Mouse (Mus musculus) embryonic facial prominence, embryonic 15.5 days (tissue): Measurements from ENCODE around the gene Sfxn5. TPM values are rescaled to one million over a fixed set of nuclear protein-coding genes. Genes with fewer than 3 reads are reported as not detected.

Experiments
- ATAC-seq: fragments of 200-750 bp; cut with Nextera tagmentation; 2 replicates; pipeline ENCODE4 v1.8.0; 2017; ENCODE audit warnings: low read depth, moderate TSS enrichment; ENCODE audit not compliant: insufficient number of reproducible peaks, low FRiP score, low TSS enrichment
- H3K27ac ChIP-seq: fragments of 300-500 bp; sonication (generic); replicated peaks from 2 replicates; pipeline ENCODE4 v1.5.1; 2015; ENCODE audit warnings: mild to moderate bottlenecking, inconsistent platforms
- H3K27me3 ChIP-seq: fragments of 300-500 bp; sonication (generic); 2 replicates; pipeline ENCODE4 v1.6.1; 2015; ENCODE audit warnings: inconsistent platforms
- H3K36me3 ChIP-seq: fragments of 300-500 bp; sonication (generic); 2 replicates; pipeline ENCODE4 v1.6.1; 2015; ENCODE audit warnings: mild to moderate bottlenecking, inconsistent platforms
- H3K4me1 ChIP-seq: fragments of 300-500 bp; sonication (generic); 2 replicates; pipeline ENCODE4 v1.6.1; 2015; ENCODE audit warnings: inconsistent platforms
- H3K4me2 ChIP-seq: fragments of 300-500 bp; sonication (generic); replicated peaks from 2 replicates; pipeline ENCODE4 v1.6.1; 2015; ENCODE audit warnings: mild to moderate bottlenecking, inconsistent platforms
- H3K4me3 ChIP-seq: fragments of 300-500 bp; sonication (generic); replicated peaks from 2 replicates; pipeline ENCODE4 v1.5.1; 2015; ENCODE audit warnings: mild to moderate bottlenecking, inconsistent platforms
- H3K9ac ChIP-seq: fragments of 300-500 bp; sonication (generic); 2 replicates; pipeline ENCODE4 v1.6.1; 2015; ENCODE audit warnings: inconsistent platforms
- H3K9me3 ChIP-seq: fragments of 300-500 bp; sonication (generic); replicated peaks from 2 replicates; pipeline ENCODE4 v1.6.1; 2016; ENCODE audit warnings: inconsistent platforms
- WGBS: fragments of 180-500 bp; shearing (Covaris S2); methylation state at CpG from one replicate; pipeline ENCODE4 v1.1.7; 2015; 5-methylcytosine and 5-hydroxymethylcytosine counted together
- polyA plus RNA-seq: library from polyadenylated mRNA; unstranded; fragments of >200 nt; fragmentation: Nextera tagmentation; extraction: Ambion mirVana; gene quantifications from 2 replicates; pipeline ENCODE4 v1.2.1, GENCODE M21; 2015

Gene Sfxn5
- polyA plus RNA-seq, 1 experiment from 2014 or later: 8.0 TPM

DNA sequence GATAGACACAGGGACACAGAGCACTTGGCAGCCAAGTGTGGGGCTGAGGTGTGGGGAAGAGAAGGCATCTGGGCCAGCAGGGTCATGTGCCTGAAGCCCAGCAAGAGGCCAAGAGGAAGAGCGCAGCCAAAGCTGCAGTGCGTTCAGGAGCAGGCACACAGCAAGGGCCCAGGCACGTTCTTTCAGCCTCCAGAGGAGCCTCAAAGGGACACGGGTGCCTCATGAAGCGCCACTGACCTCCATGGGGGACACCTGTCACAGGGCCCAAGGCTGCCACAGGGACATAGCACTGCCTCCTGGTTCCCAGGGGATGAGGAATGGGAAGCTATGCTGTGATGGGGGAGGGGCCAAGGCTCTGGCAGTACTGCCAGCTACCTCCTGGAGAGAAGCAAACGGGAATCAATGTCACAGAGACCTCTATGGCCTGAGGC, 82.4 kb downstream of the Sfxn5 start:
- no peak overlapping the region for H3K4me2 ChIP-seq
- ATAC-seq: no peak
- H3K36me3 ChIP-seq: no peaks in the 10 kb centered on the region
- H3K27ac ChIP-seq: no peak overlapping the region
- no peak overlapping the region for H3K4me3 ChIP-seq
- H3K27me3 ChIP-seq: no peaks in the 10 kb centered on the region
- no peaks in the 10 kb centered on the region for H3K9me3 ChIP-seq
- H3K9ac ChIP-seq: no peak overlapping the region
- 36% methylated on average over 6 of the region's 6 CpGs for WGBS
- H3K4me1 ChIP-seq: no peaks in the 10 kb centered on the region; the same call in 1 of the 2 replicates

DNA sequence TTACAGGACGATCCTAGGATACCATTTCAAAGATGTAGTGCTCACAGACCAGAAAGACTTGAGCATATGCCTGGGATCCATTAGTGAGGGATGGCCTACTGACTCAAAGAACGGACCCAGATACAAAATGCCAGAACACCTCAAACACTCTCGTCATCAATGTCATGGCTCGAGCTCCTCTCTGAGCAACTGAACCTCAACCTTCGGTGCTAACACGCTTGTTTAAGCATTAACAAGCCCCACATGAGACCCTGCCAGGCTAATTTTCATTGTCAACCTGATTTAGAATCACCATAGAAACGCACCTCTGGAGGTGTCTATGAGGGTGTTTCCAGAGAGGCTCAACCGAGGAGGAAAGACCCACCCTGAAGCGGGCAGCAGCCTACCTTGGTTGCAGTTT, 83.4 kb downstream of the Sfxn5 start:
- Histone ChIP-seq H3K4me3 (no peak overlapping the region), H3K4me2 (no peak overlapping the region), H3K9ac (no peak overlapping the region), H3K27me3 (no peaks in the 10 kb centered on the region), H3K4me1 (no peaks in the 10 kb centered on the region; the same call in 1 of the 2 replicates), H3K36me3 (no peaks in the 10 kb centered on the region), H3K27ac (no peak overlapping the region), H3K9me3 (no peaks in the 10 kb centered on the region)
- 78% methylated on average over 9 of the region's 9 CpGs for WGBS
- ATAC-seq: no peak

DNA sequence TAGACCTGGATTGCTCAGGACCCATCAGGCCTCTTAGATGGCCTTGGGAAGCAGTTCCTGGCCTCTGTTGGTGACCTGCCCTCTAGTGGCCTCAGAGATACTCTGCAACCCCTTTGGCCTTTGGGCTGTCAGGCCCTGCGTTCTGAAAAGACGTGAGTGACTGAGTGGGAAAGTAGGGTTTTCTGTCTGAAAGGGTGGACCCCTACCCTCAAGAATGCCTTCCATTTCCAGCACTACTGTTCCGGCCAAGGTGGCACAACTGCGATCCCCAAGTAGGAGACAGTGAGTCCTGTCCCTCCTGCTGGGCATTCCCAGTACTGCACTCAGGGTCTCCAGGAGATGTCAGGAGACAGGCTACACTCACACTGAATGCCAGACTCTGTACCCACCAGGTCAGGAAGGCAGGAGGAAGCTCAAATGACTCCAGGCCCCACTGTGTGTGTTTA, 94.2 kb downstream of the Sfxn5 start:
- H3K4me2 ChIP-seq: peak overlapping the region; percentile 35; the same call in 1 of the 2 replicates
- H3K27ac ChIP-seq: no peak overlapping the region
- no peaks in the 10 kb centered on the region for H3K9me3 ChIP-seq
- H3K4me1 ChIP-seq: peaks cover 14% of the 10 kb centered on the region
- H3K9ac ChIP-seq: no peak overlapping the region
- H3K27me3 ChIP-seq: no peaks in the 10 kb centered on the region
- WGBS: 18% methylated on average over 4 of the region's 4 CpGs
- H3K4me3 ChIP-seq: no peak overlapping the region
- H3K36me3 ChIP-seq: no peaks in the 10 kb centered on the region
- no peak for ATAC-seq

DNA sequence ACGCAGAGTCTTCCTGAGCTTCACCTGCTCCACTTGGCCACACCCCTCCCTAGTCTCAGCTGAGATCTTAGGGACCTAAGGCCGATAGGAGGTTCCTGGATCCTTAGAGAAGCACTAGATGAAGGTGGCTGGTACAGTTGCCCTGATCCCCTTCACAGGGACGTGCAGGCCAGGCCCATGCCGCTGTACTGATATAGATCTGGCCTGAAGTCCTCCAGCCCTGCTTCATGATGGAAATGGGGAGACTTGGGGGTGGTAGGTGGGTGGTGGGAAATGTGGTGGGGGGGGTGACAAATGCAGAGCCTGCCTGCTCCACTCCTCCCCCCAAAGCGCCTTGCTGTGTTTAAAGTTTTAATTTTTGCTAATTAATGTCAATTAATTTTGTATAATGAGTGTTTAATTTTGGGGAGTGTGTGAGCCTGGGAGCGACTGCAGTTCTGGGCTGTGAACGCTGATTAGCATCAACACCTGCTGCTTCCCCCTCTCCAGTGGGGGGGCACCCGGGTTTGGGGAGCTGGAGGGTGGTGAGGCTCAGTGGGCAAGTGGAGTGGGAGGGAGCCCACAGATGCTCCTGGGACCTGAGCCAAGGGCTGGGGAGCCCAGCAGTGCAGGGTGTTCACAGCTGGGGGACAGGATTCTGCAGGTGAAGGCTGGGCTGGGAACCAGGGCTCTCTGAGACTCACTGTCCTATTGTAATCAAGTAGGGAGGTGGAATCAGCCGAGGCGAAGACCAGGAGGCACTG, 95.5 kb downstream of the Sfxn5 start:
- no peak for ATAC-seq
- Histone ChIP-seq H3K4me2 (no peak overlapping the region), H3K27me3 (no peaks in the 10 kb centered on the region), H3K4me1 (peaks cover 14% of the 10 kb centered on the region), H3K9ac (no peak overlapping the region), H3K27ac (no peak overlapping the region), H3K9me3 (no peaks in the 10 kb centered on the region), H3K36me3 (no peaks in the 10 kb centered on the region), H3K4me3 (no peak overlapping the region)
- WGBS: 50% methylated on average over 10 of the region's 10 CpGs

DNA sequence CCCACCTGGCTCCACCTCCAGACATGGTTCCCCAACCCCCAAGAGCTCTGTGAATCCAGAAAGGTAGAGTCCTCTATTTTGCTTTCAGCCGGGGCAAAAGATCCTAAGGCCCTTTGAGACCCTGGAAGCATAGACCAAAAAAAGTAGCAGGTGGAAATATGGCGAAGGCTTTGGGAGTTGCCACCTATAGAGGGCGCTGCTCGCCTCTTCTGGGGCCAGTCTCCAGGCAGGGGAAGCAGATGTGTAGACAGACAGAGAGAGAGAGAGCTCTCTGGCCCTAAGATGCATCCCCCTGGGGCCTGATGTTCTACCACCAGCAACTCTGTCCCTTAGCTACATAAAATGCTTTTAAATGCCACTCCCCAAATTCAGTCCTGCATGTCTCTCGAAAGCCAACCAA, 96.2 kb downstream of the Sfxn5 start:
- H3K9ac ChIP-seq: no peak overlapping the region
- no peak overlapping the region for H3K4me3 ChIP-seq
- no peaks in the 10 kb centered on the region for H3K36me3 ChIP-seq
- H3K4me1 ChIP-seq: peaks cover 14% of the 10 kb centered on the region
- H3K4me2 ChIP-seq: no peak overlapping the region
- 30% methylated on average over 5 of the region's 5 CpGs for WGBS
- H3K9me3 ChIP-seq: no peaks in the 10 kb centered on the region
- no peak for ATAC-seq
- no peak overlapping the region for H3K27ac ChIP-seq
- H3K27me3 ChIP-seq: no peaks in the 10 kb centered on the region

DNA sequence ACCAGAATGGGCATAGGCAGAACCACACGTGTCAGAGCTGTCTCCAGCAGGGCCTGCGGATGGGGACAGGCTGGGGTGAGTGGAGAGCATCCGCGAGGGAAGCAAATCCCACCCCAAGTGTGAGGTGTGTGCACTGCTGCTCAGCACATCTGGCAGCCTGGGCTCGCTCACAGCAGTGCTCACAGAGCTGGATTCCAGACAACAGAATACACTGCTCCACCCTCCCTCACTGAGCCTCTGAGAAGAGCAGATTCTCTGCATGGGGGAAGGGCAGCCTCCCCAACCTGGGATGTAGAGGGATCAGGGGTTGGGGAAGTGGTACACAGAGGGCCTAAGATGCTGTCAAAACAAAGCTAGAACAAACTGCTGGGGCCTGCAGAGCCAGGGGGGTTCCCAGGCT, 98.4 kb downstream of the Sfxn5 start:
- Histone ChIP-seq H3K4me2 (no peak overlapping the region), H3K4me3 (no peak overlapping the region), H3K27me3 (no peaks in the 10 kb centered on the region; the same call in 1 of the 2 replicates), H3K4me1 (peaks cover 17% of the 10 kb centered on the region), H3K27ac (no peak overlapping the region), H3K36me3 (no peaks in the 10 kb centered on the region), H3K9me3 (no peaks in the 10 kb centered on the region), H3K9ac (no peak overlapping the region)
- no peak for ATAC-seq
- WGBS: 28% methylated on average over 5 of the region's 5 CpGs

DNA sequence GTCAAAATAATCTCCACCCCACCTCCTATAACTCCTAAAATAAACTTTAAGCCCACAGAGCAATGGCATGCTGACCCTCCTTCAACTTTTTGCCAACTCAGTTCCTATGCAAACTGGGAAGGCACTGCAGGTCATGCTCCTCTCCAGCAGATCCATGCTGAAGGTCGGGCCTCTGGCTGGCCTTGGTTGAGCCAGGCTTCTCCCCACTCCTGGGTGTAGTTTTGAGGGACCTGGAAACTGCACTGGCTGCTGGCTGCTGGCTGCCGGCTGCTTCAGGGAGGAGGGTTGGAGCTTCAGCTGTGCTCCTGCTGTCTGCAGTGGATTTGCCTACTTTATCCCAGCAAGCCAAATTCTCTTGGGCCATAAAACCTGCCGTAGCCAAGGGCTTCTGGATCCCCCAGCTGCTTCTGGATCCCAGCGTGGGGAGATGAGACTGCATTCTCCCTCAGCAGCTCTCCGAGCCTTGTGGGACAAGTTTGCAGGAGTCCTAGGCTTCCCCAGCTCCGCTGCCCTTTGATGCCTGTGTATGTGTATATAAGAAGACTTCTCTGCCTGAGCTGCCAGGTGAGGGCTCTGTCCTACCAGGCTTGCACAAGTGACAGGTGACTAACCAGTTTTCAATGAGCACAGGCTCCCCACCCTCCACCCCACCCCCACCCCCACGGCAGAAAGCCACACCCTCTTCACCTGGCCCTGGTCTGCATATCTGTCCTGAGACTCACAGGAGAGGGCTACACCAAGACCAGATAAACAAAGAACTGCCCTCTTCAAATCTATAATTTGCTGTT, 100.2 kb downstream of the Sfxn5 start:
- H3K9ac ChIP-seq: no peak overlapping the region
- H3K27me3 ChIP-seq: no peaks in the 10 kb centered on the region; the same call in 1 of the 2 replicates
- H3K9me3 ChIP-seq: no peaks in the 10 kb centered on the region
- no peak overlapping the region for H3K27ac ChIP-seq
- 35% methylated on average over 7 of the region's 7 CpGs for WGBS
- H3K4me1 ChIP-seq: peaks cover 17% of the 10 kb centered on the region
- H3K4me3 ChIP-seq: no peak overlapping the region
- no peak for ATAC-seq
- no peaks in the 10 kb centered on the region for H3K36me3 ChIP-seq
- H3K4me2 ChIP-seq: no peak overlapping the region

DNA sequence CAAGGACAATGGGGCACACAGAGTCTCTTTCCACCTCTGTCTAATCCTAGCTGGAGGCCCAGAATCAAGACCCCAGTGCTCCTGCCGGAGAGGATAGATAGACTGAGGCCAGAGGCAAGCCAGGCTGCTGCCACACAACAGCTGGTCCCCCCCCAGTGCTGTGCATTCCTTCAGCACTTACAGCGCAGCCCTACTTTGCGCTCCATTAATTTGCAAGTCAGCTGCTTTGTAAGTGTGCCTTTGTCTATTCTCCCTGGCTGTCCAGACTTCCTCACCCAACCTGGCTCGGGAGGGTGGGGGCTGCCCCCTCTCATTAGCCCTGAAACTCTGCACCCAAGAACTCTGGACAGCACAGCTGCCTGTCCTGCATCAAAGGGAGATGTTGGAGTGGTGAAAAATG, 101.2 kb downstream of the Sfxn5 start:
- ATAC-seq: no peak
- peaks cover 17% of the 10 kb centered on the region for H3K4me1 ChIP-seq
- 47% methylated on average over 4 of the region's 4 CpGs for WGBS

DNA sequence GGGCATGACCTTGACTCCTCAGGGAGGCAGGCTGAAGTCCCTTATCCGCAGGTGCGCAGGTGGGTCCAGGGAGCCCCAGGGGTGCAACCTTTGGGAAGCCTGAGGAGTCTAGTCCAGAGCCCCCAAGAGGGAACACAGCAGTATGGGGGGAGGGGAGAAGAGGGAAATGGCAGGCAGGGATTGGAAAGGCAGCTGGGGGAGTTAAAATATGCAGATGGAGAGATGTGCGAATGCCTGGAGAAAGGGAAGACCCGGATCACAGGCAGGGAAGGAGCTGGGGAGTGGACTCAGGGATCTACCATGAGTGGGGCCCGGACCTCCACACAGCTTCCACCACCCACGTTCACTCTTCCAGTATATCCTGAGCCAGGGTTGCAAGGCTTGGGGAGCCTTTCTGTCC, 101.8 kb downstream of the Sfxn5 start:
- H3K36me3 ChIP-seq: no peaks in the 10 kb centered on the region
- no peak overlapping the region for H3K27ac ChIP-seq
- peaks cover 17% of the 10 kb centered on the region for H3K4me1 ChIP-seq
- no peaks in the 10 kb centered on the region for H3K9me3 ChIP-seq
- H3K27me3 ChIP-seq: no peaks in the 10 kb centered on the region; the same call in 1 of the 2 replicates
- no peak overlapping the region for H3K9ac ChIP-seq
- H3K4me3 ChIP-seq: no peak overlapping the region
- WGBS: 21% methylated on average over 6 of the region's 6 CpGs
- ATAC-seq: no peak
- no peak overlapping the region for H3K4me2 ChIP-seq

More for the DNA sequence above, 101.2 kb downstream of the Sfxn5 start:
- Histone ChIP-seq H3K9ac (no peak overlapping the region), H3K4me3 (no peak overlapping the region), H3K27me3 (no peaks in the 10 kb centered on the region; the same call in 1 of the 2 replicates), H3K36me3 (no peaks in the 10 kb centered on the region), H3K9me3 (no peaks in the 10 kb centered on the region), H3K27ac (no peak overlapping the region), H3K4me2 (no peak overlapping the region)

DNA sequence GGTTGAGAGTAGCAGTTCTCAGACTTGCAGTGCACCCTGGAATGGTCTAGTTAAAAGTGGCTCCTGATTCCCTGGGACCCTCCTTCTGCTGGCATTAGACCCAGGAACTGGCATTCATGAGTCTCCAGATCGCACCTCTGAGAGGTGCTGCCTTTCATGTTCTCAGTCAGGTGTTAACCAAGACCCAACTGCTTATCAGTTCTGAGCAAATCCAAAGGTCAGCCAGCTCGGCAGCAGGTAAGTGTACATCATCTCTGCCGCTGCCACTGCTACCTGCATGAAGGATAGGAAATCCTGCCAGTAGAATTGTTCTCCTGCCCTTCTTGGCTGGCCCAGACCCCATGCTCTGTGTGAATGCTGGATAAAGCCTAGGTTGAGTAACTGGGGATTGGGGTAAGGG, 102.5 kb downstream of the Sfxn5 start:
- H3K27ac ChIP-seq: no peak overlapping the region
- WGBS: 78% methylated on average over 3 of the region's 3 CpGs

DNA sequence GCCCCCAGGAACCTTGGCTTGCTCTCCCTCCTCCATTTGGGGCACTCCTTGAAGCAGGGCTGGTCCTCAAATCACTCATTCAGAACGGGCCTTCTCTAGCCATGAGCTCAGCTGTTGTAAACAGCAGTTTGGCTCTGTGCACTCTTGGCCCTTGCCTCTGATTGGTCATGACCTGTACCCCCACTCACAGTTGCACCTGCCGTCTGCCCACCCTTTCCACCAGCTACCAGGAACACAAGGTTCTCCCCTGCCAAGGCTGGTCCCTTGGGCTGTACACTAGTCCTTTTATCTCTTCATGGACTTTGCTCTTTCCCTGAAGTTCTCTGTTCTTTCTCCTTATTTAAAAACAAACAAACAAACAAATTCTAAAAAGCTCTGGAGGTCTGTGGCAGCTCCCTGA, 105.7 kb downstream of the Sfxn5 start:
- Histone ChIP-seq H3K27ac (no peak overlapping the region), H3K9ac (no peak overlapping the region), H3K27me3 (no peaks in the 10 kb centered on the region; the same call in 1 of the 2 replicates), H3K36me3 (no peaks in the 10 kb centered on the region), H3K4me3 (no peak overlapping the region), H3K4me1 (peaks cover 18% of the 10 kb centered on the region), H3K4me2 (no peak overlapping the region), H3K9me3 (no peaks in the 10 kb centered on the region)
- WGBS: 70% methylated on average over 2 of the region's 2 CpGs
- ATAC-seq: no peak

More for the DNA sequence above, 102.5 kb downstream of the Sfxn5 start:
- peaks cover 17% of the 10 kb centered on the region for H3K4me1 ChIP-seq
- no peaks in the 10 kb centered on the region for H3K9me3 ChIP-seq
- no peaks in the 10 kb centered on the region; the same call in 1 of the 2 replicates for H3K27me3 ChIP-seq
- no peak overlapping the region for H3K4me3 ChIP-seq
- ATAC-seq: no peak
- no peak overlapping the region for H3K4me2 ChIP-seq
- H3K9ac ChIP-seq: no peak overlapping the region
- H3K36me3 ChIP-seq: no peaks in the 10 kb centered on the region
